ENCODE assay signal across 12 mouse cellular contexts in the genomic region with DNA sequence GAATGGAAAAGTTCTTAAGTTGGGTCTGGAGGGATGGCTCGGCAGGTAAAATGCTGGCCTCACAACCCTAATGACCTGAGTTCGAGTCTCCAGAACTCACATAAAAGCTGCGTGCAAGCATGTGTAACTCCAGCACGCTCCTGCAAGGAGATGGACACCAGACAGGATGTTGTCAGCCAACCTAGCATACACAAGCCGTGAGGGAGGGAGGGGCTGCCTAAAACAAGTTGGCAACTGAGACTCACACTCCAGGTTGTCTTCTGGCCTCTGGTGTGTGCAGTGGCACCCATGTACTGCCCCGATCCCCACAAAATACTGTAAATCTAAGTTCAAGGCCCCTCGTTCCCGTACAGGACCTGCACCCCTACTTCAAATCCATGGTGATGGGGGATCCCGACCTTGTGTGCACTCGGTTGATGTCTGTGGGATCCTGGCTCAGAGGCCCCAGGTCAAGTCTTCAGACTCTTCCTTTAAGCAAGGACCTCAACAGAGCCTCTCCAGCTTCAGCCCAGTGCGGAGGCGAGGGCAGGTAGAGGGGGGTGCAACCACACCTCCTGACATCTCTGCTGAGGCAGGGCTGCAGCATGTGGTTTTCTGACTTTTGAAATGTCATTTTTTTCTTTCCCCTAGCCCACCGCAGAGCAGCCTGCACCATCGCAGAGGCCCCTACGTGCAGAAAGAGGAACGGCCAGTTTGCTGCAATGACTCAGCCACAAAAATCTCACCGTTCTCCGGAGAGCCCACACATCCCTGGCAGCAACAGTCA. TPM values are rescaled to one million over a fixed set of nuclear protein-coding genes. Genes with fewer than 3 reads are reported as not detected.
DNase-seq lines count a peak whose midpoint lies in the region; ATAC-seq and TF ChIP-seq lines count a peak whose summit lies in the region.
"Had no signal": no experiment of that assay in that cellular context is flagged by ENCODE, and none has a peak within 500 bp of the region (broad histone marks: within the 10 kb centered on the region; RNA-seq: fewer than 3 reads in every experiment).

No protein-coding gene starts in this region.

- peak; percentile 11 for ATAC-seq in activated CD4-positive, CD25-positive, alpha-beta regulatory T cell, adult 4 months
- ATAC-seq in liver, embryonic 15.5 days (ENCODE audit: insufficient read depth) = no peak
- no peak for ATAC-seq in stomach, embryonic 16.5 days (ENCODE audit: insufficient read depth, low FRiP score)
- ATAC-seq: Patski had no signal

- WGBS in liver, adult 2 months = 84% methylated on average over 18 of the region's 18 CpGs
- 47% methylated on average over 18 of the region's 18 CpGs for WGBS in liver, embryonic 15.5 days (ENCODE audit: insufficient replicate concordance)
- WGBS in stomach, embryonic 16.5 days = 73% methylated on average over 18 of the region's 18 CpGs

- no peak for TF ChIP-seq CTCF in liver, adult 2 months (IDR thresholded peaks at IDR 0.05; ENCODE audit: low read depth, low read length)

- H3K4me2 ChIP-seq in liver, embryonic 15.5 days = peak overlapping the region; percentile 49
- 0 out of 2 replicates have a peak overlapping the region, but pooled peaks have one; percentile 10 for H3K4me2 ChIP-seq in stomach, embryonic 16.5 days (ENCODE audit: low read depth, low read length)

- H3K9ac ChIP-seq in liver, adult 2 months (ENCODE audit: low read depth, low read length) = no peak overlapping the region
- no peak overlapping the region for H3K9ac ChIP-seq in liver, embryonic 15.5 days
- no peak overlapping the region; the same call in 1 of the 2 replicates for H3K9ac ChIP-seq in stomach, embryonic 16.5 days (ENCODE audit: low read length)

- H3K4me3 ChIP-seq in liver, adult 2 months (ENCODE audit: insufficient read depth, low read depth, low read length) = peak overlapping the region; percentile 23
- H3K4me3 ChIP-seq in liver, embryonic 15.5 days (replicated peaks) = peak overlapping the region; percentile 25
- H3K4me3 ChIP-seq in stomach, embryonic 16.5 days (replicated peaks; ENCODE audit: low read length) = no peak overlapping the region
- H3K4me3 ChIP-seq: heart, embryonic 13.5 days had no signal

- no peaks in the 10 kb centered on the region for H3K36me3 ChIP-seq in liver, adult 2 months (ENCODE audit: control insufficient read depth, insufficient read depth, low read length)
- H3K36me3 ChIP-seq in liver, embryonic 15.5 days (replicated peaks) = 0 out of 2 replicates have a peak, but pooled peaks cover 3% of the 10 kb centered on the region
- H3K36me3 ChIP-seq in stomach, embryonic 16.5 days (ENCODE audit: control insufficient read depth, insufficient read depth, low read length) = no peaks in the 10 kb centered on the region

- no peak for DNase-seq in liver, adult 2 months (ENCODE audit: extremely low read depth, low read depth, low spot score)
- no peak for DNase-seq in liver
- no peak for DNase-seq in urinary bladder, postnatal 25 days (ENCODE audit: low spot score)
- DNase-seq in layer of hippocampus, adult 18-20 months (ENCODE audit: low spot score in 2 of 2) = no peak
- DNase-seq in ovary, postnatal 14 days (ENCODE audit: low spot score) = no peak
- DNase-seq: midbrain, embryonic 14.5 days had no signal

- H3K4me1 ChIP-seq in liver, adult 2 months (ENCODE audit: control insufficient read depth, insufficient read depth, low read length) = no peaks in the 10 kb centered on the region; the same call in 1 of the 2 replicates
- H3K4me1 ChIP-seq in liver, embryonic 15.5 days (replicated peaks) = peaks cover 77% of the 10 kb centered on the region
- peaks cover 39% of the 10 kb centered on the region for H3K4me1 ChIP-seq in stomach, embryonic 16.5 days (ENCODE audit: control insufficient read depth, insufficient read depth, low read length)

- no peaks in the 10 kb centered on the region for H3K79me2 ChIP-seq in liver, adult 2 months (ENCODE audit: control insufficient read depth, insufficient read depth, low read length)

- H3K9me3 ChIP-seq in liver, embryonic 15.5 days (replicated peaks) = no peaks in the 10 kb centered on the region
- no peaks in the 10 kb centered on the region for H3K9me3 ChIP-seq in stomach, embryonic 16.5 days (replicated peaks; ENCODE audit: control insufficient read depth, low read length)
- H3K9me3 ChIP-seq: heart, embryonic 13.5 days had no signal

- H3K27ac ChIP-seq in liver, adult 2 months (replicated peaks; ENCODE audit: insufficient read depth, low read depth, low read length) = no peak overlapping the region; the same call in 1 of the 2 replicates
- peak overlapping the region; percentile 39 for H3K27ac ChIP-seq in liver, embryonic 15.5 days (replicated peaks)
- no peak overlapping the region for H3K27ac ChIP-seq in stomach, embryonic 16.5 days (ENCODE audit: low read length)

- H3K27me3 ChIP-seq in liver, adult 2 months (ENCODE audit: control insufficient read depth, insufficient read depth, low read length) = no peaks in the 10 kb centered on the region
- H3K27me3 ChIP-seq in liver, embryonic 15.5 days = no peaks in the 10 kb centered on the region
- H3K27me3 ChIP-seq in stomach, embryonic 16.5 days (ENCODE audit: control insufficient read depth, insufficient read depth, low read length) = no peaks in the 10 kb centered on the region
- H3K27me3 ChIP-seq: Patski had no signal

- no peak for TF ChIP-seq POLR2A in liver, adult 2 months (IDR thresholded peaks at IDR 0.05; ENCODE audit: extremely low read depth, insufficient read depth, low read length)

RNA-seq across cellular contexts. Expression of a gene that starts 2.4 kb away (rescaled TPM):
- total RNA-seq in liver, adult 2 months (2014; rRNA removed) = 1.0 and 1.4 TPM in 2 replicates
- 1.1 and 1.6 TPM in 2 replicates for polyA plus RNA-seq in liver, adult 2 months (2012; rRNA removed)
- polyA plus RNA-seq in activated CD4-positive, CD25-positive, alpha-beta regulatory T cell, adult 4 months (2017; shearing (Covaris generic)) = 100 to 1,000 TPM in 1 of 2 experiments, 10 to 100 TPM in 1; 72.4 to 116 TPM
- 4.8 and 5.7 TPM in 2 replicates for polyA plus RNA-seq in liver, embryonic 15.5 days (2015; fragmentation: Nextera tagmentation; extraction: Ambion mirVana)
- polyA plus RNA-seq in stomach, embryonic 16.5 days (2015; fragmentation: Nextera tagmentation; extraction: Ambion mirVana) = 6.2 and 7.0 TPM in 2 replicates
- 1 to 10 TPM; 3.1 to 3.8 TPM for total RNA-seq in layer of hippocampus, adult 18-20 months (2021)

RNA-seq across cellular contexts. Expression of a gene that starts 38.5 kb away (rescaled TPM):
- 27.0 and 55.0 TPM in 2 replicates for total RNA-seq in liver, adult 2 months (2014; rRNA removed)
- polyA plus RNA-seq in liver, adult 2 months (2012; rRNA removed) = 66.8 and 86.8 TPM in 2 replicates
- 1 to 10 TPM in 1 of 2 experiments, not detected in 1; 1.0 TPM for polyA plus RNA-seq in activated CD4-positive, CD25-positive, alpha-beta regulatory T cell, adult 4 months (2017; shearing (Covaris generic))
- polyA plus RNA-seq in liver, embryonic 15.5 days (2015; fragmentation: Nextera tagmentation; extraction: Ambion mirVana) = not detected in 2 replicates
- not detected in 2 replicates for polyA plus RNA-seq in stomach, embryonic 16.5 days (2015; fragmentation: Nextera tagmentation; extraction: Ambion mirVana)
- total RNA-seq in layer of hippocampus, adult 18-20 months (2021) = not detected
- polyA plus RNA-seq: heart, embryonic 13.5 days; midbrain, embryonic 14.5 days; stomach, embryonic 14.5 days had no signal

RNA-seq across cellular contexts. Expression of a gene that starts 44.8 kb away (rescaled TPM):
- total RNA-seq in liver, adult 2 months (2014; rRNA removed) = 1.1 and 14.1 TPM in 2 replicates
- polyA plus RNA-seq in liver, adult 2 months (2012; rRNA removed) = 7.3 and 11.4 TPM in 2 replicates
- polyA plus RNA-seq in activated CD4-positive, CD25-positive, alpha-beta regulatory T cell, adult 4 months (2017; shearing (Covaris generic)) = under 1 TPM in 1 of 2 experiments, not detected in 1; 0.60 TPM
- polyA plus RNA-seq in liver, embryonic 15.5 days (2015; fragmentation: Nextera tagmentation; extraction: Ambion mirVana) = not detected in 2 replicates
- not detected in 2 replicates for polyA plus RNA-seq in stomach, embryonic 16.5 days (2015; fragmentation: Nextera tagmentation; extraction: Ambion mirVana)
- not detected for total RNA-seq in layer of hippocampus, adult 18-20 months (2021)
- polyA plus RNA-seq: heart, embryonic 13.5 days; midbrain, embryonic 14.5 days; stomach, embryonic 14.5 days had no signal

RNA-seq across cellular contexts. Expression of a gene that starts 56.4 kb away (rescaled TPM):
- 1,235 and 2,595 TPM in 2 replicates for total RNA-seq in liver, adult 2 months (2014; rRNA removed)
- polyA plus RNA-seq in liver, adult 2 months (2012; rRNA removed) = 676 and 691 TPM in 2 replicates
- polyA plus RNA-seq in activated CD4-positive, CD25-positive, alpha-beta regulatory T cell, adult 4 months (2017; shearing (Covaris generic)) = not detected
- 0.50 and 0.77 TPM in 2 replicates for polyA plus RNA-seq in liver, embryonic 15.5 days (2015; fragmentation: Nextera tagmentation; extraction: Ambion mirVana)
- polyA plus RNA-seq in stomach, embryonic 16.5 days (2015; fragmentation: Nextera tagmentation; extraction: Ambion mirVana) = 0.23 TPM in 1 of 2 replicates, not detected in the other
- total RNA-seq in layer of hippocampus, adult 18-20 months (2021) = not detected
- polyA plus RNA-seq: heart, embryonic 13.5 days; midbrain, embryonic 14.5 days; stomach, embryonic 14.5 days had no signal

Comparison
In these comparisons a context has a peak if more than half of its experiments do, and no peak if none do; other contexts are left out.
1. RNA of a gene that starts 38.5 kb away (polyA plus RNA-seq): 66.8 to 86.8 TPM in liver, adult 2 months; 1.0 TPM in activated CD4-positive, CD25-positive, alpha-beta regulatory T cell, adult 4 months, not detected in liver, embryonic 15.5 days and not detected in stomach, embryonic 16.5 days; every median in the first group is over 10 times any median in the second.